Mouse (Mus musculus): ENCODE measurements around the gene Des. TPM values are rescaled to one million over a fixed set of nuclear protein-coding genes. Genes with fewer than 3 reads are reported as not detected.

The Des gene
- polyA plus RNA-seq, 1 experiment: 0.03 TPM

- H3K4me1 ChIP-seq (ENCODE audit: control insufficient read depth): no peaks in the 10 kb centered on the region
- no peaks in the 10 kb centered on the region for H3K36me3 ChIP-seq (ENCODE audit: control insufficient read depth)
- TF ChIP-seq TAL1 (IDR thresholded peaks at IDR 0.05; ENCODE audit: low read length) (no peak), GATA1 (IDR thresholded peaks at IDR 0.05; ENCODE audit: low read length) (no peak)
- H3K9me3 ChIP-seq (ENCODE audit: control insufficient read depth, low read length): no peaks in the 10 kb centered on the region
- no peak overlapping the region for H3K4me3 ChIP-seq (replicated peaks)
- H3K27me3 ChIP-seq (ENCODE audit: control insufficient read depth): peaks cover 23% of the 10 kb centered on the region
These were observed 3.7 kb downstream of the Des start for GRCm38 (mm10) chr1:75363868-75364267.

GRCm38 (mm10) chr1:75365510-75366137, 5.5 kb downstream of the Des start:
- Histone ChIP-seq H3K9me3 (ENCODE audit: control insufficient read depth, low read length) (no peaks in the 10 kb centered on the region), H3K27me3 (ENCODE audit: control insufficient read depth) (peaks cover 5% of the 10 kb centered on the region), H3K36me3 (ENCODE audit: control insufficient read depth) (no peaks in the 10 kb centered on the region), H3K4me3 (replicated peaks) (no peak overlapping the region), H3K4me1 (ENCODE audit: control insufficient read depth) (no peaks in the 10 kb centered on the region)
- no peak for TF ChIP-seq GATA1 (IDR thresholded peaks at IDR 0.05; ENCODE audit: low read length)
- no peak for TF ChIP-seq TAL1 (IDR thresholded peaks at IDR 0.05; ENCODE audit: low read length)

GRCm38 (mm10) chr1:75369360-75369983, 9.3 kb downstream of the Des start:
- no peak overlapping the region for H3K4me3 ChIP-seq (replicated peaks)
- no peaks in the 10 kb centered on the region for H3K4me1 ChIP-seq (ENCODE audit: control insufficient read depth)
- H3K36me3 ChIP-seq (ENCODE audit: control insufficient read depth): no peaks in the 10 kb centered on the region
- H3K9me3 ChIP-seq (ENCODE audit: control insufficient read depth, low read length): no peaks in the 10 kb centered on the region
- H3K27me3 ChIP-seq (ENCODE audit: control insufficient read depth): peaks cover 5% of the 10 kb centered on the region
- TF ChIP-seq TAL1 (IDR thresholded peaks at IDR 0.05; ENCODE audit: low read length) (no peak), GATA1 (IDR thresholded peaks at IDR 0.05; ENCODE audit: low read length) (no peak)

- no peaks in the 10 kb centered on the region for H3K4me1 ChIP-seq (ENCODE audit: control insufficient read depth)
- TF ChIP-seq TAL1 (IDR thresholded peaks at IDR 0.05; ENCODE audit: low read length) (no peak), GATA1 (IDR thresholded peaks at IDR 0.05; ENCODE audit: low read length) (no peak)
- no peaks in the 10 kb centered on the region for H3K9me3 ChIP-seq (ENCODE audit: control insufficient read depth, low read length)
- no peak overlapping the region for H3K4me3 ChIP-seq (replicated peaks)
- H3K36me3 ChIP-seq (ENCODE audit: control insufficient read depth): no peaks in the 10 kb centered on the region
- H3K27me3 ChIP-seq (ENCODE audit: control insufficient read depth): peaks cover 12% of the 10 kb centered on the region
These were observed 10.0 kb downstream of the Des start for GRCm38 (mm10) chr1:75369984-75370660.

GRCm38 (mm10) chr1:75371317-75372095, 11.4 kb downstream of the Des start:
- no peaks in the 10 kb centered on the region for H3K4me1 ChIP-seq (ENCODE audit: control insufficient read depth)
- no peak for TF ChIP-seq GATA1 (IDR thresholded peaks at IDR 0.05; ENCODE audit: low read length)
- no peak for TF ChIP-seq TAL1 (IDR thresholded peaks at IDR 0.05; ENCODE audit: low read length)
- no peak overlapping the region for H3K4me3 ChIP-seq (replicated peaks)
- no peaks in the 10 kb centered on the region for H3K36me3 ChIP-seq (ENCODE audit: control insufficient read depth)
- H3K9me3 ChIP-seq (ENCODE audit: control insufficient read depth, low read length): no peaks in the 10 kb centered on the region
- H3K27me3 ChIP-seq (ENCODE audit: control insufficient read depth): peaks cover 24% of the 10 kb centered on the region

GRCm38 (mm10) chr1:75372450-75372849, 12.3 kb downstream of the Des start:
- Histone ChIP-seq H3K27me3 (ENCODE audit: control insufficient read depth) (peaks cover 26% of the 10 kb centered on the region), H3K4me3 (replicated peaks) (no peak overlapping the region), H3K4me1 (ENCODE audit: control insufficient read depth) (no peaks in the 10 kb centered on the region), H3K36me3 (ENCODE audit: control insufficient read depth) (no peaks in the 10 kb centered on the region), H3K9me3 (ENCODE audit: control insufficient read depth, low read length) (no peaks in the 10 kb centered on the region)
- TF ChIP-seq TAL1 (IDR thresholded peaks at IDR 0.05; ENCODE audit: low read length): no peak
- no peak for TF ChIP-seq GATA1 (IDR thresholded peaks at IDR 0.05; ENCODE audit: low read length)

GRCm38 (mm10) chr1:75373276-75373675, 13.1 kb downstream of the Des start:
- Histone ChIP-seq H3K27me3 (ENCODE audit: control insufficient read depth) (peaks cover 31% of the 10 kb centered on the region), H3K36me3 (ENCODE audit: control insufficient read depth) (no peaks in the 10 kb centered on the region), H3K4me1 (ENCODE audit: control insufficient read depth) (no peaks in the 10 kb centered on the region), H3K4me3 (replicated peaks) (no peak overlapping the region), H3K9me3 (ENCODE audit: control insufficient read depth, low read length) (no peaks in the 10 kb centered on the region)
- TF ChIP-seq TAL1 (IDR thresholded peaks at IDR 0.05; ENCODE audit: low read length) (no peak), GATA1 (IDR thresholded peaks at IDR 0.05; ENCODE audit: low read length) (no peak)

- Histone ChIP-seq H3K4me1 (ENCODE audit: control insufficient read depth) (no peaks in the 10 kb centered on the region), H3K27me3 (ENCODE audit: control insufficient read depth) (peaks cover 36% of the 10 kb centered on the region), H3K36me3 (ENCODE audit: control insufficient read depth) (no peaks in the 10 kb centered on the region), H3K9me3 (ENCODE audit: control insufficient read depth, low read length) (no peaks in the 10 kb centered on the region), H3K4me3 (replicated peaks) (no peak within 1 kb of the TSS)
- TF ChIP-seq TAL1 (IDR thresholded peaks at IDR 0.05; ENCODE audit: low read length) (no peak), GATA1 (IDR thresholded peaks at IDR 0.05; ENCODE audit: low read length) (no peak)
These were observed 15.1 kb downstream of the Des start, which contains the start of gene Speg for GRCm38 (mm10) chr1:75374950-75375936. Gene Speg (plus strand): TSS chr1:75375297.

All from erythroblast, embryonic 14.5 days (primary cell).